Mouse (Mus musculus) CD4-positive helper T cell, adult 2 months (primary cell): Measurements from ENCODE around the gene Cdc42bpa.

ENCODE experiments used
- DNase-seq: peaks from one replicate; pipeline ENCODE4 v3.0.0-alpha.2; 2012; ENCODE audit warnings: low read depth, missing footprints, low spot score

Cdc42bpa gene

GRCm38 (mm10) chr1:180031705-180032548 lies 71.7 kb downstream of the Cdc42bpa start:
- DNase-seq, result no peak

- DNase-seq, result no peak
Observed at GRCm38 (mm10) chr1:180037461-180037860, 77.2 kb downstream of the Cdc42bpa start.

- DNase-seq, result no peak
Observed at GRCm38 (mm10) chr1:180044160-180044559, 83.9 kb downstream of the Cdc42bpa start.

- DNase-seq, result no peak
Observed at GRCm38 (mm10) chr1:180045172-180045571, 84.9 kb downstream of the Cdc42bpa start.

- DNase-seq, result no peak
Observed at GRCm38 (mm10) chr1:180089176-180089575, 128.9 kb downstream of the Cdc42bpa start.

- DNase-seq, result no peak
Observed at GRCm38 (mm10) chr1:180098426-180098825, 138.2 kb downstream of the Cdc42bpa start.

- no peak for DNase-seq
Observed at GRCm38 (mm10) chr1:180104567-180104966, 144.3 kb downstream of the Cdc42bpa start.

GRCm38 (mm10) chr1:180109050-180109449 lies 148.8 kb downstream of the Cdc42bpa start:
- DNase-seq, result no peak

- no peak for DNase-seq
Observed at GRCm38 (mm10) chr1:180116525-180116924, 156.3 kb downstream of the Cdc42bpa start.

- DNase-seq, result no peak
Observed at GRCm38 (mm10) chr1:180118233-180118632, 158.0 kb downstream of the Cdc42bpa start.

GRCm38 (mm10) chr1:180128077-180128792 lies 168.0 kb downstream of the Cdc42bpa start:
- DNase-seq, result no peak

GRCm38 (mm10) chr1:180131402-180131801 lies 171.1 kb downstream of the Cdc42bpa start:
- no peak for DNase-seq

- DNase-seq, result no peak
Observed at GRCm38 (mm10) chr1:180132187-180132586, 171.9 kb downstream of the Cdc42bpa start.

- DNase-seq, result no peak
Observed at GRCm38 (mm10) chr1:180139158-180139557, 178.9 kb downstream of the Cdc42bpa start.

GRCm38 (mm10) chr1:180140970-180141369 lies 180.7 kb downstream of the Cdc42bpa start:
- no peak for DNase-seq

GRCm38 (mm10) chr1:180148036-180148435 lies 187.8 kb downstream of the Cdc42bpa start:
- no peak for DNase-seq

GRCm38 (mm10) chr1:180148563-180148962 lies 188.3 kb downstream of the Cdc42bpa start:
- no peak for DNase-seq

GRCm38 (mm10) chr1:180151191-180151590 lies 190.9 kb downstream of the Cdc42bpa start:
- DNase-seq, result no peak

GRCm38 (mm10) chr1:180158648-180159047 lies 198.4 kb downstream of the Cdc42bpa start:
- no peak for DNase-seq

- no peak for DNase-seq
Observed at GRCm38 (mm10) chr1:180160545-180160944, 200.3 kb downstream of the Cdc42bpa start.

GRCm38 (mm10) chr1:180161160-180161559 lies 200.9 kb downstream of the Cdc42bpa start:
- DNase-seq, result no peak

GRCm38 (mm10) chr1:180161566-180162355 lies 201.5 kb downstream of the Cdc42bpa start:
- no peak for DNase-seq
